Mouse (Mus musculus) T-helper 2 cell (primary cell): ENCODE results near the gene Sbsn.
"Not testable (repeated sequence)": the region's sequence is repeated elsewhere in the genome, so short reads cannot be mapped to it uniquely, and the experiment has no call there.

ENCODE experiments used
- in situ Hi-C: fragments of 300-600 bp; cut with MboI, MseI; formaldehyde crosslinking; loops from one replicate; pipeline ENCODE4 v1.15.1; 2025; ENCODE audit warnings: high pct_unique_total_duplicates

Gene Sbsn

GRCm38 (mm10) chr7:30751086-30751669 lies at the start of gene Sbsn:
Gene Sbsn (plus strand): TSS chr7:30751471.
- in situ Hi-C loops: no loop called here

GRCm38 (mm10) chr7:30706214-30706882 lies 44.9 kb upstream of the Sbsn start:
- in situ Hi-C loops: no loop called here

- in situ Hi-C loops: no loop called here
Observed at GRCm38 (mm10) chr7:30707441-30707840, 43.8 kb upstream of the Sbsn start.

- in situ Hi-C loops: no loop called here
Observed at GRCm38 (mm10) chr7:30711942-30712341, 39.3 kb upstream of the Sbsn start, which contains the start of gene Atp4a. Gene Atp4a (plus strand): TSS chr7:30712209.

GRCm38 (mm10) chr7:30717006-30717715 lies 34.1 kb upstream of the Sbsn start:
- in situ Hi-C loops: loop anchor here (5.0 kb wide), 1 partner anchor 50 kb away; no protein-coding TSS in a partner anchor

- in situ Hi-C loops: loop anchor here (5.0 kb wide), 1 partner anchor 50 kb away; no protein-coding TSS in a partner anchor
Observed at GRCm38 (mm10) chr7:30717716-30718046, 33.6 kb upstream of the Sbsn start.

- in situ Hi-C loops: loop anchor here (5.0 kb wide), 1 partner anchor 52 kb away; no protein-coding TSS in a partner anchor
Observed at GRCm38 (mm10) chr7:30719669-30720068, 31.6 kb upstream of the Sbsn start.

GRCm38 (mm10) chr7:30721286-30721685 lies 30.0 kb upstream of the Sbsn start:
- in situ Hi-C loops: no loop called here

GRCm38 (mm10) chr7:30723274-30723953 lies 27.9 kb upstream of the Sbsn start:
- in situ Hi-C loops: no loop called here

- in situ Hi-C loops: no loop called here
Observed at GRCm38 (mm10) chr7:30728214-30728613, 23.1 kb upstream of the Sbsn start.

- in situ Hi-C loops: no loop called here
Observed at GRCm38 (mm10) chr7:30728739-30729395, 22.4 kb upstream of the Sbsn start.

GRCm38 (mm10) chr7:30729396-30730063 lies 21.7 kb upstream of the Sbsn start, which contains the start of gene Tmem147:
Gene Tmem147 (minus strand): TSS chr7:30729540.
- in situ Hi-C loops: no loop called here

- in situ Hi-C loops: not testable (repeated sequence)
Observed at GRCm38 (mm10) chr7:30730064-30730722, 21.1 kb upstream of the Sbsn start.

GRCm38 (mm10) chr7:30736211-30736610 lies 15.1 kb upstream of the Sbsn start:
- in situ Hi-C loops: no loop called here

- in situ Hi-C loops: not testable (repeated sequence)
Observed at GRCm38 (mm10) chr7:30742570-30742969, 8.7 kb upstream of the Sbsn start.

- in situ Hi-C loops: not testable (repeated sequence)
Observed at GRCm38 (mm10) chr7:30743617-30744016, 7.7 kb upstream of the Sbsn start, which contains the start of gene Gapdhs. Gene Gapdhs (minus strand): TSS chr7:30743681.

GRCm38 (mm10) chr7:30744022-30744598 lies 7.2 kb upstream of the Sbsn start:
- in situ Hi-C loops: no loop called here

GRCm38 (mm10) chr7:30747525-30748204 lies 3.6 kb upstream of the Sbsn start:
- in situ Hi-C loops: no loop called here
